Mouse (Mus musculus) urinary bladder, postnatal 4 days (tissue): ENCODE results near the gene St6gal1.
A peak's percentile ranks its signal among the peaks of the same experiment; 100 is the strongest.

Experiments used
- DNase-seq, 2 experiments: peaks; one replicate each; pipeline ENCODE4 v3.0.0; 2021 to 2022; ENCODE audit warnings: low spot score in 2 of 2

Gene St6gal1

DNA sequence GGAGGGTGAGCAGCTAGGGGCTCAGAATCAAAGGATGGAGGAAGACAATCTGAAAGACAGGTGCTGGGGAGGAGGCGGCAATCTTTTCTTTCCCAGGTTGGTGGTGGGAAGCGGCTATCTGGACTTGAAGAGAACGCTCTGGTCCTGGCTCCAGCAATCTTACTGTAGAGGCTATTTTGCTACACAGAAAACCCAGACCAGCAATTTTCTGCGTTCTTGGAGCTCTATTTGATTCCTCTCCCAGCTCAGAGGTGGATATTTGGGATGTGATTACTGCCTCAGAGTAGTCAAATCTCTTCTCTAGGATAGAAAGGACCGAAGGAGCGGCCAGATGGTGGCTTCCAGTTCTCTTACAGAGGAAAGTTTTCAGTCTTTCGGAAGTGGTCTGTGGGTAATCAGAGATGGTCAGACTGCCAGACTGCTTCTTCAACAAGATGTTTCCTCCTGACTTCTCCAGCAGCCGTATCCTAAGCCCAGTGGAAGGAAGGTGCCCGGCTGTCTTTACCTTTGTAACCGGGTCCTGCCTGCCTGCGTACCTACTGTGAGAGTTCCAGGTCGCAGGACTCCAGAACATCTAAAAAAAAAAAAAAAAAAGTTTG lies 570 bp upstream of the St6gal1 start:
- DNase-seq = no peak

DNA sequence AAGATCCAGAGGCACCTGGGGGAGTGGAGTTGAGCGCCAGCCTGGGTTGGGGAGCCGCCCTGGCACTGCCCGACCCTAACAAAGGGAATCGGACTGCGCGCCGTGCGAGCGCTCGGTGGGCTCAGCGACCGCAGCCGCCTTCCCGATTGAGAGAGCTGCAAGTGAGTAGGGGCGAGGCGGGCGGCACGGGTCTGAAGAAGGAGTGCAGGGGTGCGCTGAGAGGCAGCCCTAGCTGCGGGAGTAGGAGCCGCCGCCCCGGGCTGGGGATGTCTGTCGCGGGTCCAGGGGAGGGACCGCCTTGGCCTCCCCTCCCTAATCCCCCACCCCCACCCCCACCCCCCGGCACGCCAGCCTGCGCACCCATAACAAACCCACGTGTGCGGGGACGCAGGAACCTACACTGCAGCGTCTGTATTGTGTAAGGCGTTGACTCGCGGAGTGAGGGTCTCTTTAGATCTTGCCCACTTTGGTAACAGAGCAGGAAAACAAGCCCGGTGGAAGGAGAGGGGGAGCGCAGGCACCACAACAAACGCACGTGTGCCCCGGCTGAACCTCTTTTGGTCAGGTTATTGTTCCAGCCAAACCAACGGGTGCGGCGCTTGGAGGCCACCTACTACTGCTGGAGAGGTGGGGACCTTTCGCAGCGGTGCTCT lies 655 bp downstream of the St6gal1 start:
- peak; percentile 30 to 63 for DNase-seq

GRCm38 (mm10) chr16:23225821-23226600 lies 1.5 kb downstream of the St6gal1 start:
- peak in 1 of 2 experiments; percentile 30 for DNase-seq

DNA sequence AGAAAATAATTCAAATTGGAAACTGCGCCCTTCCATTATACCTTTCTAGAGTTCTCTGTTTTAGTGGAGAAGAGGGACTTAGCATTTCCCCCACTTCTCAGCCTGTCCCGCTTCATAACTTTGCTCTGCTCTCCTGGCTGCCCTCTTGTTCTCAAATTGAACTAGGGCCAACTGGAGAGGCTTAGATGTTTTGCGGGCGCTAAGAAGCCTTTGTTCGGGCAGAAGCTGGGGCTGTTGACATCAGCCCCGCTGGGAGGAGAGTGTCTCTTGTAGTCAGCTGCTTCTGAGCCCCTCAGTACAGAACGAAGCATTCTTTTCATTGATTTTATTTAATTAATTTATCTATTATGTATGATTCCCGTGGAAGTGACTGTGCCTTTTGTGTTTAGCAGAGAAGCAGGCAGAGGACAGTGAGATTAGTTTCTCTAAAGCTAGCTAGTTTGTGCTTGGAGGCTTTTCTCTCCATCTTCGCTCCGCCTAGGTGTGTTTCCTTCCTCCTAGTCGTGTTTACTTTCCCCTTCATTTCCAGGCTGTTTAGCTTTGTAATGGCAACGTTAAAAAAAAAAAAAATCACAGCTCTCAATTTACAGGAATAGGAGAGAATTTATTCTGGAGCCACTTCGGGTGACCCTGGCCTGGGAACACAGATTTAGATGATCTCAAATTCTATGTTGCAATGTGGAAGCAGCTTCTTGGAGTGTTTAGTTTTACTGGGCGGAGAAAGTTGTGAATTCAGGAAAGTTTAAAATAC lies 2.2 kb downstream of the St6gal1 start:
- peak in 1 of 2 experiments; percentile 19 for DNase-seq

- DNase-seq = no peak
Observed at GRCm38 (mm10) chr16:23227851-23228250, 3.3 kb downstream of the St6gal1 start.

GRCm38 (mm10) chr16:23228486-23228885 lies 3.9 kb downstream of the St6gal1 start:
- no peak for DNase-seq

- DNase-seq = no peak
Observed at GRCm38 (mm10) chr16:23229945-23230344, 5.4 kb downstream of the St6gal1 start.

- peak in 1 of 2 experiments; percentile 41 for DNase-seq
Observed at GRCm38 (mm10) chr16:23231168-23231567, 6.6 kb downstream of the St6gal1 start.

- DNase-seq = no peak
Observed at GRCm38 (mm10) chr16:23232691-23233090, 8.2 kb downstream of the St6gal1 start.

DNA sequence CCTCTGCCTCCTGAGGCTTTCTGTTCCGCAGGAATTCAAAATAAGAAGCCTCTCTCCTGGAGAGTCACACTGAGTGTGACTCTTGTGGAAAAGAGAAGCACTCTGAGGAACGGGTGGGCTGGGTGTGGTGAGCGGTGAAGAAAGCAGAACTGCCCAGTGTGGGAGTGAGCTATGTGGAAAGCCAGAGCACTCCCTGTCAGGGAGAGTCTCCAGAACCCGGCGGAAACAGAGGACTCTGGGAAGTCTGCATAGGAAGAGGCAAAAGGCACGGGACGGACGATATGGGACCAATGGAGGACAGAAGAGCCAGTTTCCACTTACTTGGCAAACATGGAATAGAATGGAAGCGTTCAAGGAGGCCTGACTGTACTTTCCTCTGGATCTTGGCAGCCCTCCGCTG lies 9.0 kb downstream of the St6gal1 start:
- peak in 1 of 2 experiments; percentile 44 for DNase-seq

GRCm38 (mm10) chr16:23234557-23234956 lies 10.0 kb downstream of the St6gal1 start:
- no peak for DNase-seq

DNA sequence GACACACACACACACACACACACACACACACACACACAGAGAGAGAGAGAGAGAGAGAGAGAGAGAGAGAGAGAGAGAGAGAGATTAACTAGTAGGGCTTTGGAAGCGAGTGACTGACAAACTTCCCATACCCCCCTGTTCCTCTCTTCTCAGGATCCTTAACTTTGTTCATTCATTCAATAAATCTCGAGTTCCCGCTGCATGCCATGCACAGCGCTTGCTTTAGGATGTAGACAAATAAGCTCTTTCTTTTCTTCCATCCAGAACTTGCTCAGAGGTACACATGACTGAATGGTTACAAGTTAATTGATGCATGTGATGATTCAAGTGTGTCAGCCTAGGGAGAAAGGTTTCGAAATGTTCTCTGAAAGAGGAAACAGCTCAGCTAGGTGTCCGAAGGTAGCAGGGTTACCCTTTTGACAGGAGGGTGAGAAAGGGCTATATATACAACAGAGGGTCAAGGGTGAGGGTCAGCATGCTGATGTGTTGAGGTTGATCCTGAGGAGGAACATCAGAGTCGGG lies 10.7 kb downstream of the St6gal1 start:
- no peak for DNase-seq

DNA sequence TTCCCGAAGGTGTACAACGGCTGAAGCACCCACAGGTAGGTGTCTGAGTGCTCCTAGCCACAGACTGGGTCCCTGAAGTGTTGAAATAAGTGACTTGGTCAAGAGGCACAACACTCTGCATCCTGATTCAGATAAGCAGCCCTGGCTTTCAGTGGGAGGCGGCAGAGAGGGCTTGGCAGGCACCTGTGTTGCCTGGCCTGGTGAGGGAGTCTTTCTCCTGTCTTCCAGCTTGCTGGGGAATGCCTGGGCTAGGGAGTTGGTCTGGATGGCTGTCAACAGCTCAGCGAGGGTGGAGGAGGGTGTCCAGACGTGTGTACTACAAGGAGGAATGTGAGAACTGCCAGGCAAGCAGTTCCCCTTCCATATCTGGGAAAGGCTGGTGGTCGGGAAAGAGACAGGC lies 15.0 kb downstream of the St6gal1 start:
- peak in 1 of 2 experiments; percentile 41 for DNase-seq

- peak; percentile 82 to 83 for DNase-seq
Observed at GRCm38 (mm10) chr16:23240049-23240949, 15.8 kb downstream of the St6gal1 start.

GRCm38 (mm10) chr16:23240950-23241259 lies 16.4 kb downstream of the St6gal1 start:
- no peak for DNase-seq

GRCm38 (mm10) chr16:23243726-23244425 lies 19.3 kb downstream of the St6gal1 start:
- no peak for DNase-seq

DNA sequence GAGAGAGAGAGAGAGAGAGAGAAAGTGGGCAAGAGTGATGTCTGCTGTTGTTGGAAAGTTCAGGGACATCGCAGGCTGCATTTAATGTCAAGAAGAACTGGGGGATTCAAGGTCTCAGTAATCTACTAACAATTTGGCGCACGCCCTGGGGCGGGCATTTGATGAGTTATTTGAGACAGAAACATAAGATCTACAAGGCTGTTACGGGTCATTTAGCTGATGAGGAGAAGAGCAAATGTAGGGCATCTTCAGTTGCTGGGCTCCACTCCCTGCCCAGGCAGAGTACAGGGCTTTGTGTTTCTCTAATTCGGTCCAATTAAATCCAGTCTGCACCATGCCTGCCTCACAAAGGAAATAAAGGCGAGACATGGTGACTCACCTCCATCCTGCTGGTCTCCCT lies 19.9 kb downstream of the St6gal1 start:
- DNase-seq = no peak

- no peak for DNase-seq
Observed at GRCm38 (mm10) chr16:23249285-23249684, 24.7 kb downstream of the St6gal1 start.

GRCm38 (mm10) chr16:23249762-23250161 lies 25.2 kb downstream of the St6gal1 start:
- DNase-seq = no peak
